Mouse (Mus musculus): Measurements from ENCODE around the gene Tmem109. TPM values are rescaled to one million over a fixed set of nuclear protein-coding genes. Genes with fewer than 3 reads are reported as not detected.

Tmem109 gene
- polyA plus RNA-seq, 1 experiment from 2014 or later = 81.0 TPM

DNA sequence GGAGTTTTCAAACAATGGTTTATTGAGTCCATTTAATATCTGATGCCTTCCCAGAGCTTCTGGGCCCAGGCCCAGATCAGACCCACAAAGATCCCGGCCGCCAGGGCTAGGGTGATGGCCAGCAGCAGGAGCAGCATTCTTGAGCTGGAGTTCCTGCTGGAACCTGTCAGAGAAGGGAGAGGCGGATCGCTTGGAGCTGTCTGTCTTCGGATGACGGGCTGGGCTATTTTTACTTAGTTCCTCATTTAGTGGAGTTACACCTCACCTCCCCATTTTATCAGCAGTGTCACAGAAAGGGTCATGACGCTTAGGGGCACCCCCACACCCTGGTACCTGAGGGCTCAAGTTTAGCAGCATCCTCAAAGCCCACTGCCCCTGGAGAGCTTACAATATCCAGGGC lies 32.5 kb upstream of the Tmem109 start:
- no peak for TF ChIP-seq CTCF (IDR thresholded peaks at IDR 0.05)
- CTCF ChIA-PET = interaction anchor here (1.6 to 2.1 kb wide), 3 partner anchors 10 to 45 kb away, joined by 5 read pairs; no protein-coding TSS in a partner anchor
- POLR2A ChIA-PET = interaction anchor here (0.6 kb wide), 1 partner anchor 1066 kb away, joined by 5 read pairs; no protein-coding TSS in a partner anchor
- no peak for ATAC-seq
- in situ Hi-C loops (cut with MboI; ENCODE audit: low pct_unique_long_range_greater_than_20kb) = loop anchor here (5.0 kb wide), 1 partner anchor 43 kb away; no protein-coding TSS in a partner anchor
- H3K27me3 ChIP-seq = no peaks in the 10 kb centered on the region
- no peak for DNase-seq (ENCODE audit: low read depth, low spot score)

DNA sequence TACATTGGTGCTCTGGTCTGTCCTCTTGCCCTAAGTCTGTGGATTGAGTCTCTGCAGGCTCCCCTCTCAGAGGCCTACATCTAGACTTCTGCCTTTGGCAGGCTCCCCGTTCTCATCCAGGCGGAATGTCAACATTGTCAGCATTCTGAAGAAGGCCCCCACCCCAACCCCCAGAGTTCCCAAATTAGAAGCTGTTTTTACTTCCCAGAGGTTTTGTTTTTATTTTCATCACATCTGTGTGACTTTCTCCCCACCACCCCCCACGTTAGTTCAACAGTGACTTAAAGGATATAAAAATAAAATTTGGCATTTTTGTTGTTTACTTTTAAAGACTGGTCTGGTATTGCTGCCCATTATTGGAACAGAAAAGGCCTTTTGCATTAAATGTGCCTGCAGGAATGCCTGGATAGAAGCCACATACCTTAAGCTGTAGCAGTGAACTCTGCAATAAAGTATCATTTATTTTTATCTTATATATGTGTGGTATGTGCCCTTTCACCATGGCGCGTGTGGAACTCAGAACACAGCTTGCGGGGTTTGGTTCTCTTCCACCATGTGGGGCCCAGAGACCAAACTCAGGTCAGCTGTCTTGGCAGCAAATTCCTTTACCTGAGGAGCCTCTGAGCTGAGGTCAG lies 27.4 kb upstream of the Tmem109 start:
- ATAC-seq (no peak), DNase-seq (ENCODE audit: low read depth, low spot score) (no peak)
- POLR2A ChIA-PET = interaction anchor here (0.7 to 1.3 kb wide), 3 partner anchors 39 to 236 kb away, joined by 3 read pairs; no protein-coding TSS in a partner anchor
- H3K27me3 ChIP-seq = no peaks in the 10 kb centered on the region
- TF ChIP-seq CTCF (IDR thresholded peaks at IDR 0.05) = no peak
- in situ Hi-C loops (cut with MboI; ENCODE audit: low pct_unique_long_range_greater_than_20kb) = no loop called here
- CTCF ChIA-PET = interaction anchor here (1.2 to 6.1 kb wide), 10 partner anchors 13 to 197 kb away, joined by 4 to 75 read pairs (median 9); partner anchors contain the start of genes Prpf19 and Ptgdr2

DNA sequence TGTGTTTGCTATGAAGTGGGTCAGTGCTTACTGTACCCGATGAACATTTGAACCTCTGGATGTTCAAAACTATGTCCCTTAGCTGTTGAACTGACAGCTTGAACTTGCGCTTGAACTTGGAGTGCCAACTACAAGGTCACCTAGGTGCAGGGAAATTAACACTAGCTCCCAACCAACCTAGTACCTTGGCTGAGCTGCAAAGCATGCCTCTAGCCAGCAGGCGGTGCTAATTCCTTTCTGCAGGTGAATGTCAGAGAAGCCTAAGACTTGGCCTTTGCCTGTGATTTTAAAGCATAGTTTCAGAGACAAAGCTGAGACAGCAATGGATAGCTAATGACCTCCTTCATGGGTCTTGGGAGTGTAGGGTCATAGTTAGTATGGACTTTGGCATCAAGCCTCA lies 26.1 kb upstream of the Tmem109 start:
- in situ Hi-C loops (cut with MboI; ENCODE audit: low pct_unique_long_range_greater_than_20kb) = no loop called here
- ATAC-seq (peak; percentile 77), DNase-seq (ENCODE audit: low read depth, low spot score) (no peak)
- H3K27me3 ChIP-seq = no peaks in the 10 kb centered on the region
- ChIA-PET CTCF (interaction anchor here (0.6 to 6.1 kb wide), 28 partner anchors 9 to 229 kb away, joined by 3 to 75 read pairs (median 5); partner anchors contain the start of genes Ccdc86, Ms4a10, Prpf19 and Ptgdr2), POLR2A (interaction anchor here (0.9 kb wide), 1 partner anchor 39 kb away, joined by 3 read pairs; no protein-coding TSS in a partner anchor)
- TF ChIP-seq CTCF (IDR thresholded peaks at IDR 0.05) = peak; percentile 96

DNA sequence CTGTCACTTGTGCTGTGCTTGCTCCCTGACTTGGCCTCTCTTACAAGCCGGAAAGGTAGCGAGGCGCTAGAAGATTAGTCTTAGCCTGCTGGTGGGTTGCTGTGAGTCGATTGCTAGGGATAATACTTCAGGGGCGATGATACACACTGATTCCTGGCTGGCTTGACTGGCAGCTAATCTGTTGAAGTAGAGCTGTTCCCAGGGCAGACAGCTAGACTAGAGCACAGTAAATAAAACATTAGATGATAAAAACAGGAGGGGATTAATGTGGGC lies 23.9 kb upstream of the Tmem109 start:
- POLR2A ChIA-PET = interaction anchor here (1.1 kb wide), 1 partner anchor 10 kb away, joined by 3 read pairs; no protein-coding TSS in a partner anchor
- in situ Hi-C loops (cut with MboI; ENCODE audit: low pct_unique_long_range_greater_than_20kb) = no loop called here
- TF ChIP-seq CTCF (IDR thresholded peaks at IDR 0.05) = no peak
- ATAC-seq = no peak
- H3K27me3 ChIP-seq = no peaks in the 10 kb centered on the region
- CTCF ChIA-PET = interaction anchor here (1.0 to 6.1 kb wide), 4 partner anchors 9 to 73 kb away, joined by 3 to 75 read pairs (median 15); no protein-coding TSS in a partner anchor
- no peak for DNase-seq (ENCODE audit: low read depth, low spot score)

DNA sequence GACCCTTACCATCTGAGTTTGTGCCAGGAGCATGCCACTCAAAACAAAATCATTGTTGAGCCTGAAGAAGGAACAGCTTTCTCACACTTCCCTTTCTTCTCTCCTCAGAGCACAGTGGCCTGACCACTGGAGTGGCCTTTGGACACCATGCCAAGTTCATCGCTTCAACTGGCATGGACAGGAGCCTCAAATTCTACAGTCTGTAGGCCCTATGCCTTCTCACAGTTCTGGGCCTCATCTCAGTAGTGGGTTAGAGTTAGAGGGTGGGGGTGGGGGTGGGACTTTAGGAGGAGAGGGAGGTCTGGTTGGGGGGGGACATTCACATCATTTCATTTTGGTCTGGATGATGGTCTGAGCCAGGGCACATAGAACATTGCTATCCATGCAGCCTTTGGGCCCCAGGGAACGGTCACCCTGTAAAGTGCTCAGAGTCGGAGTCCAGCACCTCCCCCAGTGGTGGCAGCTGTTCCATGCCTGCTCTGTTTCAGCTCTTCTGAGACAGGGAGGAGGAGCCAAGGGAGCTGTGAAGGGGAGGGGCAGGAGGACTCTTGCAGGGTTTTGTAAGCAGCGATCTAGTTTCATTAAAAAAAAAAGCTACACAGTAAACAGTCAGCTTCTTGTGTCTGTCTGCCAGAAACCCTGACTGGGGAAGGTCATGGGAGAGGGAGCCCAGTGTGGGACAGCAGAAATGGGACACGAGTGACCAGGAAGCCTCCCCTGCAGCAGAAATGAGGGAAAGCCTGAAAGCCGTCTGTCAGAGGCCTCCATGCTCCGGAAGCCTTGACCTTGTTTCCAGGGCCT lies 23.3 kb upstream of the Tmem109 start:
- ChIA-PET POLR2A (interaction anchor here (1.0 to 1.4 kb wide), 3 partner anchors 9 to 45 kb away, joined by 3 to 4 read pairs (median 3); partner anchors contain the start of gene Tmem109), CTCF (interaction anchor here (0.8 to 6.1 kb wide), 5 partner anchors 9 to 74 kb away, joined by 3 to 75 read pairs (median 3); no protein-coding TSS in a partner anchor)
- in situ Hi-C loops (cut with MboI; ENCODE audit: low pct_unique_long_range_greater_than_20kb) = no loop called here
- H3K27me3 ChIP-seq = no peaks in the 10 kb centered on the region
- TF ChIP-seq CTCF (IDR thresholded peaks at IDR 0.05) = no peak
- ATAC-seq = no peak
- no peak for DNase-seq (ENCODE audit: low read depth, low spot score)

DNA sequence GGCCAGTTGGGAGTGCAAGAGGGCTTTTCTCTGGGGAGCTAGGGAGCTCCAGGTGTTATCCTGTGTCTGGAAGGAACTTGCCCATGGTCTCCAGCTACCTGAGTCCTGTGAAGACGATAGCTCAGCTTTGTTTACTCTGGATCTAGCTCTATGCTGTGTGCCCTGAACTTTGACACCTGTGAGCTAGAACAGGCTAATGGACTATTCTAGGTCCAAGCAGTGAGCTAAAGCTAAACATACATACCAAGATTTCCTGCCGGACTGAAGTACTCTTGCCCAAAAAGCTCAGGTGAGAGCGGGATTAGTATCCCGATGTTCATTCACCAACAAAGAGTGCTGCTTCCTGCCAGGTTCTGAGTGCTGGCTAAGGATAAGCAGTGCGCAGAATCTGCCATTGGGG lies 22.7 kb upstream of the Tmem109 start:
- ATAC-seq (no peak), DNase-seq (ENCODE audit: low read depth, low spot score) (no peak)
- POLR2A ChIA-PET = interaction anchor here (1.0 to 1.4 kb wide), 3 partner anchors 8 to 46 kb away, joined by 3 to 4 read pairs (median 3); partner anchors contain the start of gene Tmem109
- CTCF ChIA-PET = interaction anchor here (0.8 to 1.7 kb wide), 3 partner anchors 8 to 49 kb away, joined by 3 read pairs; no protein-coding TSS in a partner anchor
- no peaks in the 10 kb centered on the region for H3K27me3 ChIP-seq
- TF ChIP-seq CTCF (IDR thresholded peaks at IDR 0.05) = no peak
- in situ Hi-C loops (cut with MboI; ENCODE audit: low pct_unique_long_range_greater_than_20kb) = no loop called here

DNA sequence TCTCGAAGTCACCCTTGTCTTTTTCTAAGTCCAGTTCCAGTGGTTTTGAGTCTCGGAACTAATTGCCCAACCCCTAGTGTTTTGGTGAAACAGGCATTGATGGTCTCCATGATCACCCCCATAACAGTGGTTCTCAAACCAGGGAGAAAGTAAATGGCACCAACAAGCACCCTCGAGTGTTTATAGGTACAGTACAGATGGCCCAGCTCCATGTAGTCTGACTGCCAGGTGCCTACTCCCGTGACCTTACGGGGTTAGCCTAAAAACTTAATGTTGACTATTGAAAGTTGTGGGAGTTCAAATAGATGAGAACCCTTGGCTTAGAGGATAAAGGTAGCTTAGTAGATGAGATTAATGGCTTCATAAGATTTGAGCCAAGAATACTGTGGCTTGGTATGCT lies 19.2 kb upstream of the Tmem109 start:
- POLR2A ChIA-PET = interaction anchor here (0.5 kb wide), 1 partner anchor 316 kb away, joined by 3 read pairs; no protein-coding TSS in a partner anchor
- no peak for DNase-seq (ENCODE audit: low read depth, low spot score)
- in situ Hi-C loops (cut with MboI; ENCODE audit: low pct_unique_long_range_greater_than_20kb) = no loop called here
- no peak for TF ChIP-seq CTCF (IDR thresholded peaks at IDR 0.05)
- no peaks in the 10 kb centered on the region for H3K27me3 ChIP-seq
- CTCF ChIA-PET = interaction anchor here (1.7 kb wide), 1 partner anchor 50 kb away, joined by 3 read pairs; no protein-coding TSS in a partner anchor
- no peak for ATAC-seq

DNA sequence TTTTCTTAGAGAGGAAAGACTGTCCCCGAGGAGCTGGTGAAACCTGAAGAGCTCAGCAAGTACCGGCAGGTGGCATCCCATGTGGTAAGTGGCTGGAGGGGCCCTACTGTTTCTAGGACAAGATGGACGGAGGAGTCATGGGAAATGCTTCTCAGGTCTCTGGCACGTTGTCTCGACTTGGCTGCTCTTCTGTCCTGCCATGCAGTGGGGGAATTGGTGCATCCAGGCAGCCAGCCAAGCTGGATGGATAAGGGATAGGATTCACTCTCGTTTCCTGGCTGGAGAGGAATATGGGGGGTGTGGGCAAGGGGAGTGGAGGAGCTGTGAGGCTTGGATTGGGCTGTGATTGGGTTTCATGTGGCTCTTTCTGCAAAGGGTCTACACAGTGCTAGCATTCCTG lies 18.5 kb upstream of the Tmem109 start:
- H3K27me3 ChIP-seq = no peaks in the 10 kb centered on the region
- in situ Hi-C loops (cut with MboI; ENCODE audit: low pct_unique_long_range_greater_than_20kb) = no loop called here
- DNase-seq (ENCODE audit: low read depth, low spot score) (no peak), ATAC-seq (no peak)
- ChIA-PET CTCF (interaction anchor here (2.2 kb wide), 1 partner anchor 12 kb away, joined by 10 read pairs; no protein-coding TSS in a partner anchor), POLR2A (no interaction called here)
- TF ChIP-seq CTCF (IDR thresholded peaks at IDR 0.05) = no peak

DNA sequence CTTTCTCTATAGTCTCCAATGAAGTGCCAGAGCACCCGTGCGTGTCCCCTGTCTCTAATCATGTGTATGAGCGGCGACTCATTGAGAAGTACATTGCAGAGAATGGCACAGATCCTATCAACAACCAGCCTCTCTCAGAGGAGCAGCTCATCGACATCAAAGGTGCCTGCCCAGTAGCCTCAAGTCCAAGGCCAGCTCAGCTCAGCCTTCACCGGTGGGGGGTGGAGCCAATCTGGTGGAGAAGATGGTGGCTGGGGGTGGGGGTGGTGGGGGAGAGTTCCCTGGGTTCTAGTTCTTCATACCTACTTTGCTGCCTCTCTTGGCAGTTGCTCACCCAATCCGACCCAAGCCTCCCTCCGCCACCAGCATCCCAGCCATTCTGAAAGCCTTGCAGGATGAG lies 15.7 kb upstream of the Tmem109 start:
- ChIA-PET POLR2A (no interaction called here), CTCF (interaction anchor here (1.0 to 3.0 kb wide), 7 partner anchors 11 to 215 kb away, joined by 3 to 12 read pairs (median 4); partner anchors contain the start of gene Ccdc86)
- ATAC-seq (no peak), DNase-seq (ENCODE audit: low read depth, low spot score) (no peak)
- H3K27me3 ChIP-seq = no peaks in the 10 kb centered on the region
- in situ Hi-C loops (cut with MboI; ENCODE audit: low pct_unique_long_range_greater_than_20kb) = no loop called here
- TF ChIP-seq CTCF (IDR thresholded peaks at IDR 0.05) = no peak

DNA sequence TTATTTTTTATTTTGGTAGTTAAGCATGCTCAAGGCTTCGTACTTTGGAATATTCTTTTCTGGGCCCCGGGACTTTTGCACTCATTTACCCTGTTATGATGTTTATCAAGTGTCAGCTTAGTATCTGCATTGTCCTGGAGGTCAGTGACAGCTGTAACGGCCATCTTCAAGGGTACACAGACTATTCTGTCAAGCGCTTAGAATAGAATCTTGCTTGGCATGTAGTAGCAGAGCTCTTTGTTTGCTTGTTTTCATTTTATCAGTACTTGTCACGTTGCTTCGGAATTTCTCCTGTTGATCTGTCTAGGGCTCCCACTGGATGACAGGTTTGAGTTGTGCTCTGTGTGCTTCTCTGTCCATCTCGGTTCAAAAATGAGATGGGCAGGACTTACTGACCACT lies 15.0 kb upstream of the Tmem109 start:
- no peak for DNase-seq (ENCODE audit: low read depth, low spot score)
- ChIA-PET POLR2A (no interaction called here), CTCF (interaction anchor here (1.0 to 3.0 kb wide), 12 partner anchors 8 to 215 kb away, joined by 3 to 12 read pairs (median 4); partner anchors contain the start of genes Ccdc86 and Ptgdr2)
- H3K27me3 ChIP-seq = no peaks in the 10 kb centered on the region
- ATAC-seq = no peak
- TF ChIP-seq CTCF (IDR thresholded peaks at IDR 0.05) = no peak
- in situ Hi-C loops (cut with MboI; ENCODE audit: low pct_unique_long_range_greater_than_20kb) = no loop called here

Data from Patski (cell line).